ENCODE assay signal across 8 mouse cellular contexts in genomic region chr4:86712751-86713195, GRCm38 (mm10). TPM values are rescaled to one million over a fixed set of nuclear protein-coding genes. Genes with fewer than 3 reads are reported as not detected.
DNase-seq lines count a peak whose midpoint lies in the region; ATAC-seq and TF ChIP-seq lines count a peak whose summit lies in the region.

No protein-coding gene starts in this region.

- no peaks in the 10 kb centered on the region for H3K4me1 ChIP-seq in lung, adult 2 months (ENCODE audit: control insufficient read depth, insufficient read depth, low read length)
- H3K4me1 ChIP-seq in limb, embryonic 14.5 days (ENCODE audit: control insufficient read depth, insufficient read depth, low read length) = no peaks in the 10 kb centered on the region; the same call in 1 of the 2 replicates

- no peak for ATAC-seq in limb, embryonic 14.5 days (ENCODE audit: low FRiP score, low read depth)
- ATAC-seq in cerebellum, adult (ENCODE audit: insufficient number of reproducible peaks, low FRiP score, low TSS enrichment) = no peak

- intact Hi-C loops in heart, postnatal 10 days (cut with DNase I) = no loop called here

- DNase-seq in lung, adult 18-20 months = peak; percentile 53 to 55
- no peak for DNase-seq in lung, adult 2 months
- peak; percentile 27 for DNase-seq in brain, embryonic 14.5 days (ENCODE audit: low read depth)
- peak; percentile 44 to 65 for DNase-seq in heart, postnatal 10 days
- DNase-seq in limb, embryonic 14.5 days (ENCODE audit: low spot score) = peak; percentile 64
- DNase-seq in thymus, postnatal 10 days (ENCODE audit: low spot score in 2 of 2) = peak; percentile 62 to 68
- no peak for DNase-seq in kidney, adult 18-20 months

- 0 out of 2 replicates have a peak overlapping the region, but pooled peaks have one; percentile 7 for H3K9ac ChIP-seq in limb, embryonic 14.5 days (ENCODE audit: low read depth, low read length, severe bottlenecking)

- no peak overlapping the region for H3K4me3 ChIP-seq in lung, adult 2 months (replicated peaks; ENCODE audit: extremely low read depth, low read depth, low read length)
- H3K4me3 ChIP-seq in limb, embryonic 14.5 days (replicated peaks; ENCODE audit: low read length) = no peak overlapping the region

- peak overlapping the region; percentile 21; the same call in 1 of the 2 replicates for H3K4me2 ChIP-seq in limb, embryonic 14.5 days (replicated peaks; ENCODE audit: low read depth, low read length, severe bottlenecking)

- no peaks in the 10 kb centered on the region for H3K9me3 ChIP-seq in limb, embryonic 14.5 days (ENCODE audit: control insufficient read depth, low read length)

- no peak for TF ChIP-seq POLR2A in lung, adult 2 months (IDR thresholded peaks at IDR 0.05; ENCODE audit: borderline replicate concordance, extremely low read depth, low read depth, low read length)
- no peak for TF ChIP-seq POLR2A in brain, embryonic 14.5 days (IDR thresholded peaks at IDR 0.05; ENCODE audit: borderline replicate concordance, extremely low read depth, insufficient read depth, insufficient read length, poor library complexity, severe bottlenecking)
- TF ChIP-seq POLR2A in limb, embryonic 14.5 days (IDR thresholded peaks at IDR 0.05; ENCODE audit: borderline replicate concordance, extremely low read depth, insufficient read depth, insufficient read length) = no peak

- no peak overlapping the region for H3K27ac ChIP-seq in limb, embryonic 14.5 days (replicated peaks; ENCODE audit: low read depth, low read length)

- no peak for TF ChIP-seq CTCF in lung, adult 2 months (IDR thresholded peaks at IDR 0.05; ENCODE audit: insufficient read depth, low read length)
- no peak for TF ChIP-seq CTCF in brain, embryonic 14.5 days (IDR thresholded peaks at IDR 0.05; ENCODE audit: borderline replicate concordance, extremely low read depth, insufficient read depth, insufficient read length)

- H3K36me3 ChIP-seq in limb, embryonic 14.5 days (ENCODE audit: control insufficient read depth, insufficient read depth, low read length) = no peaks in the 10 kb centered on the region

- WGBS in lung, adult 2 months = 47% methylated on average over 12 of the region's 12 CpGs
- WGBS in limb, embryonic 14.5 days = 50% methylated on average over 12 of the region's 12 CpGs

- no peaks in the 10 kb centered on the region for H3K27me3 ChIP-seq in limb, embryonic 14.5 days (ENCODE audit: control insufficient read depth, insufficient read depth, low read length)

RNA-seq across cellular contexts. Expression of gene Dennd4c, which starts 35.6 kb away (rescaled TPM):
- 5.9 and 7.3 TPM in 2 replicates for polyA plus RNA-seq in lung, adult 2 months (2012; rRNA removed)
- 6.6 and 7.0 TPM in 2 replicates for polyA plus RNA-seq in brain, embryonic 14.5 days (2012; rRNA removed)
- total RNA-seq in heart, postnatal 10 days (2021) = 10 to 100 TPM; 34.2 to 34.8 TPM
- polyA plus RNA-seq in limb, embryonic 14.5 days (2012; rRNA removed) = 10.4 and 11.9 TPM in 2 replicates
- 8.7 and 11.0 TPM in 2 replicates for polyA plus RNA-seq in limb, embryonic 14.5 days (2014; fragmentation: Nextera tagmentation; extraction: Ambion mirVana)

RNA-seq across cellular contexts. Expression of gene Plin2, which starts 42.9 kb away (rescaled TPM):
- 165 and 207 TPM in 2 replicates for polyA plus RNA-seq in lung, adult 2 months (2012; rRNA removed)
- 43.6 and 49.0 TPM in 2 replicates for polyA plus RNA-seq in brain, embryonic 14.5 days (2012; rRNA removed)
- 100 to 1,000 TPM; 132 to 153 TPM for total RNA-seq in heart, postnatal 10 days (2021)
- 80.4 TPM in 2 replicates for polyA plus RNA-seq in limb, embryonic 14.5 days (2012; rRNA removed)
- polyA plus RNA-seq in limb, embryonic 14.5 days (2014; fragmentation: Nextera tagmentation; extraction: Ambion mirVana) = 84.5 and 91.2 TPM in 2 replicates

Comparison
In these comparisons a context has a peak if more than half of its experiments do, and no peak if none do; other contexts are left out.
1. DNase-seq: peak in lung, adult 18-20 months (2 of 2), brain, embryonic 14.5 days (single experiment), heart, postnatal 10 days (2 of 2), limb, embryonic 14.5 days (single experiment) and thymus, postnatal 10 days (2 of 2); none in lung, adult 2 months (single experiment) and kidney, adult 18-20 months (single experiment).